Mouse (Mus musculus): Measurements from ENCODE around the gene Odf4.
"Not testable (repeated sequence)": the region's sequence is repeated elsewhere in the genome, so short reads cannot be mapped to it uniquely, and the experiment has no call there.

GRCm38 (mm10) chr11:68936951-68937350 lies 10.1 kb upstream of the Odf4 start:
- TF ChIP-seq CTCF, EP300 (IDR thresholded peaks at IDR 0.05; ENCODE audit: low read depth): not testable (repeated sequence)

Measured in heart, postnatal 0 days (tissue).